Mouse (Mus musculus) embryonic facial prominence, embryonic 11.5 days (tissue): ENCODE results near the gene Nck2. TPM values are rescaled to one million over a fixed set of nuclear protein-coding genes. Genes with fewer than 3 reads are reported as not detected.

Source experiments
- ATAC-seq: fragments of 200-750 bp; cut with Nextera tagmentation; replicated peaks from 2 replicates; pipeline ENCODE4 v1.8.0; 2017; ENCODE audit warnings: low read depth; ENCODE audit not compliant: insufficient number of reproducible peaks, low FRiP score, low TSS enrichment
- DNase-seq: peaks from one replicate; pipeline ENCODE4 v3.0.0-alpha.2; 2015; ENCODE audit warnings: low spot score
- H3K27ac ChIP-seq: fragments of 300-500 bp; sonication (generic); replicated peaks from 2 replicates; pipeline ENCODE4 v1.5.1; 2014; ENCODE audit warnings: mild to moderate bottlenecking, low read depth, low read length, control low read depth
- H3K27me3 ChIP-seq: fragments of 300-500 bp; sonication (generic); 2 replicates; pipeline ENCODE4 v1.6.1; 2014; ENCODE audit warnings: mild to moderate bottlenecking, low read length, moderate library complexity, mixed read lengths; ENCODE audit not compliant: control insufficient read depth, insufficient read depth
- H3K36me3 ChIP-seq: fragments of 300-500 bp; sonication (generic); replicated peaks from 2 replicates; pipeline ENCODE4 v1.6.1; 2014; ENCODE audit warnings: low read depth, mild to moderate bottlenecking, low read length, moderate library complexity, mixed read lengths; ENCODE audit not compliant: control insufficient read depth, insufficient read depth
- H3K4me1 ChIP-seq: fragments of 300-500 bp; sonication (generic); 2 replicates; pipeline ENCODE4 v1.6.1; 2014; ENCODE audit warnings: low read length, mixed read lengths; ENCODE audit not compliant: control insufficient read depth, insufficient read depth
- H3K4me2 ChIP-seq: fragments of 300-500 bp; sonication (generic); 2 replicates; pipeline ENCODE4 v1.6.1; 2014; ENCODE audit warnings: low read depth, mild to moderate bottlenecking, control low read depth, low read length, moderate library complexity
- H3K4me3 ChIP-seq: fragments of 300-500 bp; sonication (generic); 2 replicates; pipeline ENCODE4 v1.5.1; 2014; ENCODE audit warnings: low read depth, low read length, control low read depth
- H3K9ac ChIP-seq: fragments of 300-500 bp; sonication (generic); replicated peaks from 2 replicates; pipeline ENCODE4 v1.6.1; 2014; ENCODE audit warnings: mild to moderate bottlenecking, control low read depth, low read length
- H3K9me3 ChIP-seq: fragments of 300-500 bp; sonication (generic); replicated peaks from 2 replicates; pipeline ENCODE4 v1.6.1; 2016; ENCODE audit warnings: mild to moderate bottlenecking, low read length, inconsistent platforms, mixed read lengths; ENCODE audit not compliant: control insufficient read depth
- WGBS: fragments of 180-500 bp; shearing (Covaris S2); extraction: QIAGEN DNeasy Blood & Tissue Kit; methylation state at CpG from one replicate; pipeline ENCODE4 v1.1.7; 2014; 5-methylcytosine and 5-hydroxymethylcytosine counted together
- polyA plus RNA-seq: library from polyadenylated mRNA; unstranded; fragments of >200 nt; fragmentation: Nextera tagmentation; extraction: Ambion mirVana; gene quantifications from 2 replicates; pipeline ENCODE4 v1.2.1, GENCODE M21; 2014

The Nck2 gene
- polyA plus RNA-seq, 1 experiment from 2014 or later, result 40.8 TPM

GRCm38 (mm10) chr1:43468207-43468606 lies 23.8 kb downstream of the Nck2 start:
- 79% methylated on average over 7 of the region's 7 CpGs for WGBS
- no peaks in the 10 kb centered on the region for H3K9me3 ChIP-seq
- DNase-seq, result no peak
- ATAC-seq, result no peak
- H3K27me3 ChIP-seq, result no peaks in the 10 kb centered on the region
- H3K27ac ChIP-seq, result no peak overlapping the region
- H3K4me3 ChIP-seq, result no peak overlapping the region
- no peaks in the 10 kb centered on the region for H3K4me1 ChIP-seq
- no peak overlapping the region for H3K4me2 ChIP-seq
- no peaks in the 10 kb centered on the region for H3K36me3 ChIP-seq
- no peak overlapping the region for H3K9ac ChIP-seq

- DNase-seq (no peak), ATAC-seq (no peak)
- 94% methylated on average over 3 of the region's 3 CpGs for WGBS
- Histone ChIP-seq H3K36me3 (no peaks in the 10 kb centered on the region), H3K9me3 (no peaks in the 10 kb centered on the region), H3K4me2 (no peak overlapping the region), H3K4me1 (no peaks in the 10 kb centered on the region), H3K4me3 (no peak overlapping the region), H3K9ac (no peak overlapping the region), H3K27me3 (no peaks in the 10 kb centered on the region), H3K27ac (no peak overlapping the region)
Observed at GRCm38 (mm10) chr1:43468978-43469377, 24.6 kb downstream of the Nck2 start.

DNA sequence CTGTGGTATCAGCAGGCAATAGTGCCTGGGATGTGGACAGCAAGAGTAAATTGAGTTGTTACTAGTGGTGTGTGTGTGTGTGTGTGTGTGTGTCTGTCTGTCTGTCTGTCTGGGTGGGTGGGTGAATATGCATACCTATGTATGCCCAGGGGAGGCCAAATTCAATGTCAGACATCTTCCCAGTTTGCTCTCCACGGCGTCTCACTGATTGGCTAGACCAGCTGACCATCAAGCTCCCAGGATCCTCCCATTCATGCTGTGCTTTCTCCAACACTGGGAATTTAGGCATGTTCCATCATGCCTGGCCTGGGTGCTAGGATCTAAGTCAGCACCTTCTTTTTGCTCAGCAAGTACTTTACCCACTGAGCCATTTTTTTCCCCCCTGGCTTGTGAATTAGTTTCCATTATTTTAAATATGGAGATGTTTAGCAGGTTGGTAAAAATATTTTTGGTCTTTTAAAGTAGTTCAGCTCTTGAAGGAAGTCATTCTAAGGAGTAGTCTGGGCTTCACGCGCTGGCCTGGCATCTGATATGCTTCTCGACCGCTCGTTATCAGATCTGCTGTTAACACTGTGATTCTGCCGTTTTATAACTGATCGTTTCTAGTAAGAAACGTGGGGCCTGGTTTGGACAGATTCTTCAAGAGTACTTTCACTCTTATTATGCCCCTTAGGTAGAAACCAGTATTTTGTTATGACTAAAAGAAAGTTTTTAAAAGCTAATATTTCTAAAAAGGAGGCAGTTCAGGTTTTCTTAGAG lies 26.2 kb downstream of the Nck2 start:
- H3K27ac ChIP-seq, result no peak overlapping the region
- no peaks in the 10 kb centered on the region for H3K27me3 ChIP-seq
- 92% methylated on average over 10 of the region's 10 CpGs for WGBS
- ATAC-seq (no peak), DNase-seq (no peak)
- no peaks in the 10 kb centered on the region for H3K4me1 ChIP-seq
- H3K36me3 ChIP-seq, result no peaks in the 10 kb centered on the region
- no peak overlapping the region for H3K4me2 ChIP-seq
- H3K9me3 ChIP-seq, result no peaks in the 10 kb centered on the region
- H3K4me3 ChIP-seq, result no peak overlapping the region
- H3K9ac ChIP-seq, result no peak overlapping the region

- ATAC-seq (no peak), DNase-seq (no peak)
- 89% methylated on average over 4 of the region's 4 CpGs for WGBS
- H3K27ac ChIP-seq, result no peak overlapping the region
- H3K4me3 ChIP-seq, result no peak overlapping the region
- H3K4me2 ChIP-seq, result no peak overlapping the region
- no peaks in the 10 kb centered on the region for H3K9me3 ChIP-seq
- no peaks in the 10 kb centered on the region for H3K27me3 ChIP-seq
- H3K9ac ChIP-seq, result no peak overlapping the region
- H3K36me3 ChIP-seq, result no peaks in the 10 kb centered on the region
- H3K4me1 ChIP-seq, result no peaks in the 10 kb centered on the region
Observed at GRCm38 (mm10) chr1:43471180-43472045, 27.0 kb downstream of the Nck2 start.

GRCm38 (mm10) chr1:43472046-43472649 lies 27.8 kb downstream of the Nck2 start:
- no peak for ATAC-seq
- H3K4me2 ChIP-seq, result no peak overlapping the region
- H3K27ac ChIP-seq, result no peak overlapping the region
- no peaks in the 10 kb centered on the region for H3K4me1 ChIP-seq
- no peaks in the 10 kb centered on the region for H3K9me3 ChIP-seq
- no peak for DNase-seq
- 67% methylated on average over 8 of the region's 8 CpGs for WGBS
- H3K4me3 ChIP-seq, result no peak overlapping the region
- no peaks in the 10 kb centered on the region for H3K36me3 ChIP-seq
- no peaks in the 10 kb centered on the region for H3K27me3 ChIP-seq
- no peak overlapping the region for H3K9ac ChIP-seq

DNA sequence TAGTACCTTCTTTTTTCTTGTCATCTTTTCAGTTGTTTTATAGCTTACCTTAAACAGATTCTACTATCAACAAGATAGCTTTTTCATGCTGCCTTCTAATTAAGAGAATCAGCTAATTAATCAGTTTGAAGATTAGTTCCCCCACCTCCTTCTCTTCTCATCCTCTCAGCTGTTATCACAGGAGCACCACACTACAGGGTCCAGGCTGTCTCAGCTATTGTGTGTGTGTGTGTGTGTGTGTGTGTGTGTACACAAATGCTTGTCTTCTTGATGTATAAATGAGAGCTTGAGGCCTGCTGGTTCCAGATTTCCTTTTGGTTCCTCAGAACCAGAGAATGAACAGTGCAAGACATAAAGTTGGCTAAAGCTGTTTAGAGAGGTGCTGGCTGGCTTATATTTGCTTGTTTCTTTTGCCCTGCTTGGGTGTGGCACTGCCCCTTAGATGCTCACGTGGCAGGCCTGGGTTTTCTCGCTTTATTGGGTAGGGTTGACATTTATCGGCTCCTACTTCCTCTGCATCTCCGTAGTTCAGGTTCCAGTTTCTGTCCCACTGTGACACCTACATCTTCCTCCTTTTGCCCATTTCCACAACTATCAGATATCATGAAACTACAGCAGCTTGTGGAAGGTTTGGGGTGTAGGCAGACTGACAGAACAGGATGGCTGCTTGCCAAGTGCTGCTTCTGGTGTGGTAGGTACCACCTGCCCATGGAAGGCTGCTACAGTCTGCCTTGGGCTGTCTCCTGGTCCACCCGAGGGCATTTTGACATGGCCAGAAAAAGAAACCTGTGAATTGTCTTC lies 29.6 kb downstream of the Nck2 start:
- H3K4me3 ChIP-seq, result no peak overlapping the region
- WGBS, result 87% methylated on average over 5 of the region's 5 CpGs
- no peaks in the 10 kb centered on the region for H3K4me1 ChIP-seq
- no peaks in the 10 kb centered on the region for H3K36me3 ChIP-seq
- no peak overlapping the region for H3K9ac ChIP-seq
- ATAC-seq (no peak), DNase-seq (no peak)
- H3K4me2 ChIP-seq, result no peak overlapping the region
- no peaks in the 10 kb centered on the region for H3K9me3 ChIP-seq
- H3K27me3 ChIP-seq, result no peaks in the 10 kb centered on the region
- H3K27ac ChIP-seq, result no peak overlapping the region

GRCm38 (mm10) chr1:43474535-43475409 lies 30.4 kb downstream of the Nck2 start:
- Histone ChIP-seq H3K4me2 (no peak overlapping the region), H3K4me1 (no peaks in the 10 kb centered on the region), H3K9ac (no peak overlapping the region), H3K27me3 (no peaks in the 10 kb centered on the region), H3K9me3 (no peaks in the 10 kb centered on the region), H3K36me3 (no peaks in the 10 kb centered on the region), H3K4me3 (no peak overlapping the region), H3K27ac (no peak overlapping the region)
- ATAC-seq, result no peak
- DNase-seq, result no peak
- WGBS, result 74% methylated on average over 6 of the region's 6 CpGs
